Comparison of ENCODE assay signal across 8 mouse cellular contexts in genomic region chr16:93712189-93712885, GRCm38 (mm10). TPM values are rescaled to one million over a fixed set of nuclear protein-coding genes. Genes with fewer than 3 reads are reported as not detected.
DNase-seq lines count a peak whose midpoint lies in the region; ATAC-seq and TF ChIP-seq lines count a peak whose summit lies in the region.

No protein-coding gene starts in this region.

- peak overlapping the region; percentile 70 for H3K4me2 ChIP-seq in forebrain, embryonic 15.5 days (replicated peaks)
- peak overlapping the region; percentile 99 for H3K4me2 ChIP-seq in liver, embryonic 16.5 days (ENCODE audit: low read depth, low read length)

- ATAC-seq in frontal cortex, adult (ENCODE audit: low TSS enrichment): peak; percentile 51
- peak; percentile 71 for ATAC-seq in forebrain, embryonic 15.5 days (replicated peaks)
- ATAC-seq in liver, embryonic 16.5 days (ENCODE audit: low read depth): peak; percentile 30

- H3K4me1 ChIP-seq in testis, adult 2 months (ENCODE audit: control insufficient read depth, insufficient read depth, low read length): peaks cover 6% of the 10 kb centered on the region
- peaks cover 21% of the 10 kb centered on the region for H3K4me1 ChIP-seq in forebrain, embryonic 15.5 days
- H3K4me1 ChIP-seq in liver, embryonic 16.5 days (ENCODE audit: control insufficient read depth, low read depth, low read length): peaks cover 33% of the 10 kb centered on the region

- H3K9me3 ChIP-seq in forebrain, embryonic 15.5 days: no peaks in the 10 kb centered on the region
- no peaks in the 10 kb centered on the region for H3K9me3 ChIP-seq in liver, embryonic 16.5 days (replicated peaks; ENCODE audit: control insufficient read depth, low read length)

- H3K9ac ChIP-seq in forebrain, embryonic 15.5 days (replicated peaks): peak overlapping the region; percentile 75
- H3K9ac ChIP-seq in liver, embryonic 16.5 days (ENCODE audit: low read depth, low read length): peak overlapping the region; percentile 97

- 10% methylated on average over 31 of the region's 31 CpGs for WGBS in forebrain, embryonic 15.5 days
- 4% methylated on average over 31 of the region's 31 CpGs for WGBS in liver, embryonic 16.5 days (ENCODE audit: insufficient replicate concordance)

- no peak for DNase-seq in frontal cortex, postnatal 25 days (ENCODE audit: low spot score in 2 of 2)
- DNase-seq in testis, postnatal 10 days (ENCODE audit: low spot score): no peak
- DNase-seq in ovary, adult 18-20 months (ENCODE audit: low spot score): no peak
- DNase-seq in frontal cortex, postnatal 14 days (ENCODE audit: low spot score in 2 of 2): no peak

- TF ChIP-seq CTCF in testis, adult 2 months (IDR thresholded peaks at IDR 0.05; ENCODE audit: control insufficient read depth, insufficient read depth, insufficient replicate concordance, low read depth, low read length): no peak

- peak overlapping the region; percentile 34 for H3K27ac ChIP-seq in testis, adult 2 months (ENCODE audit: control insufficient read depth, insufficient read depth, low read depth, low read length)
- peak overlapping the region; percentile 68 for H3K27ac ChIP-seq in forebrain, embryonic 15.5 days (replicated peaks)
- H3K27ac ChIP-seq in liver, embryonic 16.5 days (ENCODE audit: low read length): peak overlapping the region; percentile 92

- peak overlapping the region; percentile 95 for H3K4me3 ChIP-seq in testis, adult 2 months (ENCODE audit: control insufficient read depth, low read depth, low read length)
- peak overlapping the region; percentile 72 for H3K4me3 ChIP-seq in forebrain, embryonic 15.5 days
- peak overlapping the region; percentile 90 for H3K4me3 ChIP-seq in liver, embryonic 16.5 days (ENCODE audit: low read depth, low read length)

- H3K36me3 ChIP-seq in testis, adult 2 months (ENCODE audit: control insufficient read depth, insufficient read depth, low read length): no peaks in the 10 kb centered on the region
- 0 out of 2 replicates have a peak, but pooled peaks cover 5% of the 10 kb centered on the region for H3K36me3 ChIP-seq in forebrain, embryonic 15.5 days
- no peaks in the 10 kb centered on the region for H3K36me3 ChIP-seq in liver, embryonic 16.5 days (ENCODE audit: control insufficient read depth, insufficient read depth)

- no peak for TF ChIP-seq POLR2A in testis, adult 2 months (IDR thresholded peaks at IDR 0.05; ENCODE audit: control insufficient read depth, low read depth, low read length)

- H3K27me3 ChIP-seq in testis, adult 2 months (ENCODE audit: control insufficient read depth, insufficient read depth, low read length): no peaks in the 10 kb centered on the region
- no peaks in the 10 kb centered on the region for H3K27me3 ChIP-seq in forebrain, embryonic 15.5 days
- no peaks in the 10 kb centered on the region for H3K27me3 ChIP-seq in liver, embryonic 16.5 days (ENCODE audit: control insufficient read depth, insufficient read depth, low read depth, low read length)

RNA-seq across cellular contexts. Expression of gene Dop1b, which starts 0.6 kb away (rescaled TPM):
- 21.7 and 29.2 TPM in 2 replicates for polyA plus RNA-seq in testis, adult 2 months (2012; rRNA removed)
- 26.2 and 27.3 TPM in 2 replicates for polyA plus RNA-seq in forebrain, embryonic 15.5 days (2015; fragmentation: Nextera tagmentation; extraction: Ambion mirVana)
- polyA plus RNA-seq in liver, embryonic 16.5 days (2015; fragmentation: Nextera tagmentation; extraction: Ambion mirVana): 17.2 and 21.6 TPM in 2 replicates

RNA-seq across cellular contexts. Expression of gene Cbr3, which starts 29.3 kb away (rescaled TPM):
- polyA plus RNA-seq in testis, adult 2 months (2012; rRNA removed): 1.3 and 2.0 TPM in 2 replicates
- 1.4 and 1.6 TPM in 2 replicates for polyA plus RNA-seq in forebrain, embryonic 15.5 days (2015; fragmentation: Nextera tagmentation; extraction: Ambion mirVana)
- polyA plus RNA-seq in liver, embryonic 16.5 days (2015; fragmentation: Nextera tagmentation; extraction: Ambion mirVana): 0.35 and 0.73 TPM in 2 replicates

Comparison
In these comparisons a context has a peak if more than half of its experiments do, and no peak if none do; other contexts are left out.
1. H3K27ac ChIP-seq: peak in every context shown above with its lines; median percentile 92 in liver, embryonic 16.5 days; 68 in forebrain, embryonic 15.5 days; 34 in testis, adult 2 months.